Mouse (Mus musculus): ENCODE measurements at regions not wholly inside any gene's neighbourhood (a gene's known extent, or its start where the extent isn't known, plus 50 kb on each side); places are given as distances from the start of the nearest gene placed in this dataset.

DNA sequence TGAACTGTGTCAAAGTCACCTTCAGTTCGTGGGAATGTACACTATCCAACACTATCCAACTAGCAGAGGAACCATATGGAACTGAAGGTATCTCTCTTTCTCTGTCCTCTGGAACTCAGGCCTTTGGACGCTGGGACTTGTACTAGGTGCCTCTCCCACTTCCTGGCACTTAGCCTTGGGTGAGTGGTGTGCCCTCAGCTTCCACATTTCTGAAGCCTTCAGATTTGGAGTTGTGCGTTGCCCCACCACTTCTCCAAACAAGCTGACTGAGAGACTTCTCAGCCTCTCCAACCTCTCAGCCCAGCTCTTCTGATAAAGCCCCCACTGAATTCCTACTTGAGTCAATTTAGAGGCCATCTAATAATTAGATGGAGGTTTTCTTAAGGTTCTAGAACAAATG is 106.2 kb downstream of the Bcl2l11 start:
- TF ChIP-seq CTCF (IDR thresholded peaks at IDR 0.05; ENCODE audit: control insufficient read depth, insufficient read depth, insufficient read length) (no peak), USF1 (IDR thresholded peaks at IDR 0.05; ENCODE audit: low read depth) (no peak), MAX (IDR thresholded peaks at IDR 0.05) (no peak), CEBPB (IDR thresholded peaks at IDR 0.05; ENCODE audit: low read depth) (no peak), FOSL1 (IDR thresholded peaks at IDR 0.05; ENCODE audit: insufficient read depth, low read length, poor library complexity, severe bottlenecking) (no peak), MYOD1 (IDR thresholded peaks at IDR 0.05; ENCODE audit: control insufficient read depth, insufficient read length, low read depth) (no peak), MYOG (IDR thresholded peaks at IDR 0.05; ENCODE audit: control insufficient read depth, extremely low read depth, insufficient read length) (no peak)

Measured in C2C12 (cell line).